Mouse (Mus musculus) limb, embryonic 11.5 days (tissue): ENCODE data around the gene Gm10197. TPM values are rescaled to one million over a fixed set of nuclear protein-coding genes. Genes with fewer than 3 reads are reported as not detected.

Experiments
- ATAC-seq: fragments of 200-750 bp; cut with Nextera tagmentation; 2 replicates; pipeline ENCODE4 v1.8.0; 2017; ENCODE audit warnings: low read depth; ENCODE audit not compliant: insufficient number of reproducible peaks, low FRiP score, low TSS enrichment
- DNase-seq: peaks from one replicate; pipeline ENCODE4 v3.0.0-alpha.2; 2015; ENCODE audit warnings: low spot score
- H3K27ac ChIP-seq: fragments of 300-500 bp; sonication (generic); replicated peaks from 2 replicates; pipeline ENCODE4 v1.5.1; 2014; ENCODE audit warnings: low read depth, mild to moderate bottlenecking, low read length
- H3K27me3 ChIP-seq: fragments of 300-500 bp; sonication (generic); 2 replicates; pipeline ENCODE4 v1.6.1; 2014; ENCODE audit warnings: mild to moderate bottlenecking, low read length, mixed read lengths; ENCODE audit not compliant: control insufficient read depth, insufficient read depth
- H3K36me3 ChIP-seq: fragments of 300-500 bp; sonication (generic); 2 replicates; pipeline ENCODE4 v1.6.1; 2014; ENCODE audit warnings: mild to moderate bottlenecking, low read length, moderate library complexity, mixed read lengths; ENCODE audit not compliant: control insufficient read depth, insufficient read depth
- H3K4me1 ChIP-seq: fragments of 300-500 bp; sonication (generic); 2 replicates; pipeline ENCODE4 v1.6.1; 2014; ENCODE audit warnings: low read length, mixed read lengths; ENCODE audit not compliant: control insufficient read depth, insufficient read depth
- H3K4me2 ChIP-seq: fragments of 300-500 bp; sonication (generic); 2 replicates; pipeline ENCODE4 v1.6.1; 2014; ENCODE audit warnings: low read depth, mild to moderate bottlenecking, moderate library complexity; ENCODE audit not compliant: severe bottlenecking
- H3K4me3 ChIP-seq: fragments of 300-500 bp; sonication (generic); 2 replicates; pipeline ENCODE4 v1.5.1; 2014; ENCODE audit warnings: low read depth, low read length
- H3K9ac ChIP-seq: fragments of 300-500 bp; sonication (generic); 2 replicates; pipeline ENCODE4 v1.6.1; 2014; ENCODE audit warnings: mild to moderate bottlenecking, low read length
- H3K9me3 ChIP-seq: fragments of 300-500 bp; sonication (generic); 2 replicates; pipeline ENCODE4 v1.6.1; 2016; ENCODE audit warnings: low read length; ENCODE audit not compliant: control insufficient read depth
- WGBS: fragments of 180-500 bp; shearing (Covaris S2); extraction: QIAGEN DNeasy Blood & Tissue Kit; methylation state at CpG from one replicate; pipeline ENCODE4 v1.1.7; 2014; 5-methylcytosine and 5-hydroxymethylcytosine counted together
- polyA plus RNA-seq: library from polyadenylated mRNA; unstranded; fragments of >200 nt; fragmentation: Nextera tagmentation; extraction: Ambion mirVana; gene quantifications from 2 replicates; pipeline ENCODE4 v1.2.1, GENCODE M21; 2014

Gene Gm10197
- polyA plus RNA-seq, 1 experiment from 2014 or later, result not detected

GRCm38 (mm10) chr19:53360265-53360958, 11.2 kb downstream of the Gm10197 start:
- Histone ChIP-seq H3K4me2 (no peak overlapping the region), H3K4me1 (no peaks in the 10 kb centered on the region), H3K36me3 (no peaks in the 10 kb centered on the region), H3K9me3 (no peaks in the 10 kb centered on the region), H3K27me3 (no peaks in the 10 kb centered on the region), H3K4me3 (no peak overlapping the region), H3K27ac (no peak overlapping the region), H3K9ac (no peak overlapping the region)
- WGBS, result 87% methylated on average over 8 of the region's 8 CpGs
- DNase-seq (no peak), ATAC-seq (no peak)

- Histone ChIP-seq H3K4me3 (no peak overlapping the region), H3K9ac (no peak overlapping the region), H3K4me1 (no peaks in the 10 kb centered on the region), H3K9me3 (no peaks in the 10 kb centered on the region), H3K27ac (no peak overlapping the region), H3K4me2 (no peak overlapping the region), H3K27me3 (no peaks in the 10 kb centered on the region), H3K36me3 (no peaks in the 10 kb centered on the region)
- ATAC-seq, result no peak
- no peak for DNase-seq
- WGBS, result 81% methylated on average over 22 of the region's 22 CpGs
These were observed 12.2 kb downstream of the Gm10197 start for GRCm38 (mm10) chr19:53359160-53360033.

DNA sequence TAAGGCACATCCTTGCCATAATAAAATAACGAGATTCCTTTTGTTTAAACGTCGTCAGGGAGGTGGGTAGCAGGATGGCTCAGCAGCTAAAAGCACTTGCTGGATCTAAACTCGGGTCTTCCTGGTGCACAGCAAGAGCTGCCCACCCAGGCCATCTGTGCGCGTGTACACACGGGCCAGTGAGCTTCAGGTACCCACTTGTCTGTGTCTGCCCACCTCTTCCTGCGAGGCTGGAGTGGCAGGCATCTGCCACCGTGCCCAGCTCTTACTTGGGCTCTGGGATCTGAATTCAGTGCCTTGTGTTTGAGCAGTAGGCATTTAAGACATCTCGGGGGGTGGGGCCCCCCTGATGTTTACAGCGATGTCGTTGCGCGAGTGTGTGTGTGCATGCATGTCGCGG, 16.5 kb downstream of the Gm10197 start:
- Histone ChIP-seq H3K27ac (no peak overlapping the region), H3K4me3 (no peak overlapping the region), H3K4me2 (no peak overlapping the region), H3K9me3 (no peaks in the 10 kb centered on the region), H3K9ac (no peak overlapping the region), H3K36me3 (no peaks in the 10 kb centered on the region; the same call in 1 of the 2 replicates), H3K27me3 (no peaks in the 10 kb centered on the region), H3K4me1 (no peaks in the 10 kb centered on the region)
- DNase-seq (no peak), ATAC-seq (no peak)
- 90% methylated on average over 16 of the region's 16 CpGs for WGBS

DNA sequence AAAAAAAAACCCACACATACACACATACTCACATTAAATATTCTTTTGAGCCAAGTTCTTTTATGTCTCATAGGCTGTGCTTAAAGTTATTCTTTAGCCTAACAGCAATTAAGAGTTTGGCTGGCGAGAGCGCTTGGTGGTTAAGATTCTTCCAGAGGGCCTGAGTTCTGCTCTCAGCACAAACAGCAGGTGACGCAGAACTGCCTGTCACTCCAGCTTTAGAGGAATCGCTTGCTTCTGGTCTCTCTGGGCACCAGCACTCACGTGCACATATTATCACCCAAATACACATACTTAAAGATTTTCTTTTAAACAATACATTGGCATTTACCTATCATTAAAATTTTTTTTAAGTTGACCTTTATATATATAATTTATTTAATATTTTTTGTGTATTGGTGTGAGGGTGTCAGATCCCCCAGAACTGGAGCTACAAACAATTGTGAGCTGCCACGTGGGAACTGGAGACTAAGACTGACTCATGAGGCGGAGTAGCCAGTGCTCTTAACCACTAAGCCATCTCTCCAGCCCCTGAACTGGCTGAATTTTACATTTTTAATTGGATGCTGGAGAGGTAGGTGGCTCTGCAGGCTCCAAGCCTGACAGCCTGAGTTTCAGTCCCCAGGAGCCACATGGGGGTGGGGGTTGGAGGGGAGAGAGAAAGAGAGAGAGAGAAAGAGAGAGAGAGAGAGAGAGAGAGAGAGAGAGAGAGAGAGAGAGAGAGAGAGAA, 17.1 kb downstream of the Gm10197 start:
- Histone ChIP-seq H3K36me3 (no peaks in the 10 kb centered on the region; the same call in 1 of the 2 replicates), H3K4me3 (no peak overlapping the region), H3K4me2 (no peak overlapping the region), H3K27ac (no peak overlapping the region), H3K9ac (no peak overlapping the region), H3K27me3 (no peaks in the 10 kb centered on the region), H3K4me1 (no peaks in the 10 kb centered on the region), H3K9me3 (no peaks in the 10 kb centered on the region)
- ATAC-seq, result no peak
- WGBS, result 80% methylated on average over 7 of the region's 7 CpGs
- no peak for DNase-seq

- Histone ChIP-seq H3K36me3 (no peaks in the 10 kb centered on the region; the same call in 1 of the 2 replicates), H3K27ac (no peak overlapping the region), H3K4me2 (no peak overlapping the region), H3K9ac (no peak overlapping the region), H3K4me3 (no peak overlapping the region), H3K9me3 (no peaks in the 10 kb centered on the region), H3K27me3 (no peaks in the 10 kb centered on the region), H3K4me1 (no peaks in the 10 kb centered on the region)
- ATAC-seq, result no peak
- 93% methylated on average over 7 of the region's 7 CpGs for WGBS
- DNase-seq, result no peak
These were observed 17.7 kb downstream of the Gm10197 start for GRCm38 (mm10) chr19:53353864-53354263.

DNA sequence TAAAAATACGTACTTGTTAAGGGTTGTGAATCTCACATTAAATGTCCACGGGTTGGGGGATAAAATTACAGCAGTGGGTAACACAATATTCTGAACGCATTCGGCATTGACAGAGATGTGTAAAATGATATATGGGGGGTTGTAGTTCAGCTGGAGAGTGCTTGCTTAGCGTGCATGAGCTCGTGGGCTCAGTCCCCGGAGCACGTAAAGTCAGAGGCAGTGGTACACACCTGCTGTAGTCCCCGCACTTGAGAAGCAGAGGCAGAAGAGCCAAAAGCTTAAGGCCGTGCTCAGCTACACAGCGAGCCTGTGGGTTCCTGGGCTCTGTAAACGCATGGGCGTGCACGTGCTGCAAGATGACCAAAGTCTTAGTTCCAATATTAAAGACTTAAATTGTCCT, 25.8 kb downstream of the Gm10197 start:
- no peak overlapping the region for H3K27ac ChIP-seq
- H3K4me2 ChIP-seq, result no peak overlapping the region
- 0 out of 2 replicates have a peak, but pooled peaks cover 10% of the 10 kb centered on the region for H3K4me1 ChIP-seq
- H3K36me3 ChIP-seq, result no peaks in the 10 kb centered on the region
- no peaks in the 10 kb centered on the region for H3K27me3 ChIP-seq
- WGBS, result 75% methylated on average over 14 of the region's 14 CpGs
- H3K9ac ChIP-seq, result no peak overlapping the region
- H3K9me3 ChIP-seq, result no peaks in the 10 kb centered on the region
- ATAC-seq, result no peak
- DNase-seq, result no peak
- no peak overlapping the region for H3K4me3 ChIP-seq

DNA sequence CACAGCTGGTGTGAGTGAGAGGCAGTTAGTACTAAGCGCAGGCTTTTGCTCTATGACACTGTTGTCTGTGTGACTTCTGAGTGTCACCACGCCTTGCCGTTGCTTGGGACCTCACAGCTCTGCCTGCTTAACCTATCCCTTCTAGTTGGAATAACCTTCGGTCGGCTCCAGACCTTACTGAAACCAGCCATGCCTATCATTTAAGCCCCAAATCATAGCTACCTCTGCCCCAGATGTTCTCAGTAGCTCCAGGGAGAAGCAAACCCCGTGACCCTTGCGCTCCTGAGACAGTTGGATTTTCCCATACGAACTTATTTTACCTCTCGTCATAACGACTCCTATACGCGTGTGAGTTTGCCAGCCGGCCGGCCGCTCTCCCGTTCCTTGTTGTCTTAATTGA, 27.5 kb downstream of the Gm10197 start:
- H3K36me3 ChIP-seq, result no peaks in the 10 kb centered on the region
- ATAC-seq, result no peak
- no peaks in the 10 kb centered on the region for H3K27me3 ChIP-seq
- 77% methylated on average over 16 of the region's 16 CpGs for WGBS
- no peak overlapping the region for H3K27ac ChIP-seq
- no peak overlapping the region for H3K4me2 ChIP-seq
- H3K4me1 ChIP-seq, result 0 out of 2 replicates have a peak, but pooled peaks cover 10% of the 10 kb centered on the region
- H3K9me3 ChIP-seq, result no peaks in the 10 kb centered on the region
- DNase-seq, result no peak
- H3K9ac ChIP-seq, result no peak overlapping the region
- no peak overlapping the region for H3K4me3 ChIP-seq

- H3K4me2 ChIP-seq, result no peak overlapping the region
- 87% methylated on average over 13 of the region's 13 CpGs for WGBS
- no peaks in the 10 kb centered on the region for H3K36me3 ChIP-seq
- H3K9me3 ChIP-seq, result no peaks in the 10 kb centered on the region
- H3K4me3 ChIP-seq, result no peak overlapping the region
- no peak for DNase-seq
- no peaks in the 10 kb centered on the region for H3K27me3 ChIP-seq
- no peak overlapping the region for H3K9ac ChIP-seq
- no peak for ATAC-seq
- no peak overlapping the region for H3K27ac ChIP-seq
- 0 out of 2 replicates have a peak, but pooled peaks cover 10% of the 10 kb centered on the region for H3K4me1 ChIP-seq
These were observed 28.2 kb downstream of the Gm10197 start for GRCm38 (mm10) chr19:53343174-53343881.
